Mouse (Mus musculus): ENCODE data around the gene Mgmt.

- TF ChIP-seq GATA1 (IDR thresholded peaks at IDR 0.05; ENCODE audit: low read length) (no peak), TAL1 (IDR thresholded peaks at IDR 0.05; ENCODE audit: low read length) (no peak)
Observed at GRCm38 (mm10) chr7:136916021-136916420, 21.6 kb downstream of the Mgmt start.

All from erythroblast, embryonic 14.5 days (primary cell).